Mouse (Mus musculus): ENCODE data around the gene Usb1. TPM values are rescaled to one million over a fixed set of nuclear protein-coding genes. Genes with fewer than 3 reads are reported as not detected.

Gene Usb1
- total and polyA plus RNA-seq, 2 experiments: 6.7 to 20.0 TPM

GRCm38 (mm10) chr8:95315350-95315749 is 16.7 kb upstream of the Usb1 start:
- Histone ChIP-seq H3K4me1 (ENCODE audit: control insufficient read depth, insufficient read depth, low read length) (peaks cover under 1% of the 10 kb centered on the region; the same call in 1 of the 2 replicates), H3K27ac (replicated peaks; ENCODE audit: insufficient read depth, low read depth, low read length) (no peak overlapping the region), H3K4me3 (ENCODE audit: insufficient read depth, low read depth, low read length) (no peak overlapping the region), H3K27me3 (ENCODE audit: control insufficient read depth, insufficient read depth, low read length) (no peaks in the 10 kb centered on the region), H3K36me3 (ENCODE audit: control insufficient read depth, insufficient read depth, low read length) (no peaks in the 10 kb centered on the region), H3K9ac (ENCODE audit: low read depth, low read length) (no peak overlapping the region), H3K79me2 (ENCODE audit: control insufficient read depth, insufficient read depth, low read length) (no peaks in the 10 kb centered on the region)
- 97% methylated on average over 1 of the region's 1 CpGs for WGBS
- no peak for DNase-seq (ENCODE audit: extremely low read depth, low read depth, low spot score)
- TF ChIP-seq CTCF (IDR thresholded peaks at IDR 0.05; ENCODE audit: low read depth, low read length) (no peak), POLR2A (IDR thresholded peaks at IDR 0.05; ENCODE audit: extremely low read depth, insufficient read depth, low read length) (no peak)

- Histone ChIP-seq H3K4me1 (ENCODE audit: control insufficient read depth, insufficient read depth, low read length) (peaks cover 4% of the 10 kb centered on the region; the same call in 1 of the 2 replicates), H3K27me3 (ENCODE audit: control insufficient read depth, insufficient read depth, low read length) (no peaks in the 10 kb centered on the region), H3K9ac (ENCODE audit: low read depth, low read length) (peak overlapping the region; percentile 14; the same call in 1 of the 2 replicates), H3K36me3 (ENCODE audit: control insufficient read depth, insufficient read depth, low read length) (no peaks in the 10 kb centered on the region), H3K27ac (replicated peaks; ENCODE audit: insufficient read depth, low read depth, low read length) (no peak overlapping the region), H3K4me3 (ENCODE audit: insufficient read depth, low read depth, low read length) (peak overlapping the region; percentile 40; the same call in 1 of the 2 replicates), H3K79me2 (ENCODE audit: control insufficient read depth, insufficient read depth, low read length) (no peaks in the 10 kb centered on the region)
- WGBS: 7% methylated on average over 41 of the region's 41 CpGs
- peak; percentile 56 for DNase-seq (ENCODE audit: extremely low read depth, low read depth, low spot score)
- TF ChIP-seq POLR2A (IDR thresholded peaks at IDR 0.05; ENCODE audit: extremely low read depth, insufficient read depth, low read length) (no peak), CTCF (IDR thresholded peaks at IDR 0.05; ENCODE audit: low read depth, low read length) (peak; percentile 55)
Measured at GRCm38 (mm10) chr8:95320224-95321139, 11.6 kb upstream of the Usb1 start.

GRCm38 (mm10) chr8:95323201-95323600 is 8.9 kb upstream of the Usb1 start:
- 71% methylated on average over 3 of the region's 3 CpGs for WGBS
- DNase-seq (ENCODE audit: extremely low read depth, low read depth, low spot score): no peak
- Histone ChIP-seq H3K4me1 (ENCODE audit: control insufficient read depth, insufficient read depth, low read length) (peaks cover 6% of the 10 kb centered on the region), H3K27ac (replicated peaks; ENCODE audit: insufficient read depth, low read depth, low read length) (0 out of 2 replicates have a peak overlapping the region, but pooled peaks have one; percentile 19), H3K79me2 (ENCODE audit: control insufficient read depth, insufficient read depth, low read length) (peaks cover 7% of the 10 kb centered on the region; the same call in 1 of the 2 replicates), H3K27me3 (ENCODE audit: control insufficient read depth, insufficient read depth, low read length) (no peaks in the 10 kb centered on the region), H3K9ac (ENCODE audit: low read depth, low read length) (no peak overlapping the region), H3K36me3 (ENCODE audit: control insufficient read depth, insufficient read depth, low read length) (peaks cover under 1% of the 10 kb centered on the region; the same call in 1 of the 2 replicates), H3K4me3 (ENCODE audit: insufficient read depth, low read depth, low read length) (no peak overlapping the region)
- TF ChIP-seq POLR2A (IDR thresholded peaks at IDR 0.05; ENCODE audit: extremely low read depth, insufficient read depth, low read length): no peak
- TF ChIP-seq CTCF (IDR thresholded peaks at IDR 0.05; ENCODE audit: low read depth, low read length): no peak

- Histone ChIP-seq H3K79me2 (ENCODE audit: control insufficient read depth, insufficient read depth, low read length) (peaks cover 18% of the 10 kb centered on the region; the same call in 1 of the 2 replicates), H3K27me3 (ENCODE audit: control insufficient read depth, insufficient read depth, low read length) (no peaks in the 10 kb centered on the region), H3K4me3 (ENCODE audit: insufficient read depth, low read depth, low read length) (no peak overlapping the region), H3K9ac (ENCODE audit: low read depth, low read length) (no peak overlapping the region), H3K36me3 (ENCODE audit: control insufficient read depth, insufficient read depth, low read length) (peaks cover 3% of the 10 kb centered on the region; the same call in 1 of the 2 replicates), H3K27ac (replicated peaks; ENCODE audit: insufficient read depth, low read depth, low read length) (no peak overlapping the region), H3K4me1 (ENCODE audit: control insufficient read depth, insufficient read depth, low read length) (peaks cover 6% of the 10 kb centered on the region)
- 58% methylated on average over 5 of the region's 5 CpGs for WGBS
- no peak for TF ChIP-seq CTCF (IDR thresholded peaks at IDR 0.05; ENCODE audit: low read depth, low read length)
- no peak for TF ChIP-seq POLR2A (IDR thresholded peaks at IDR 0.05; ENCODE audit: extremely low read depth, insufficient read depth, low read length)
- DNase-seq (ENCODE audit: extremely low read depth, low read depth, low spot score): no peak
Measured at GRCm38 (mm10) chr8:95324646-95325045, 7.4 kb upstream of the Usb1 start.

- DNase-seq (ENCODE audit: extremely low read depth, low read depth, low spot score): no peak
- WGBS: 76% methylated on average over 5 of the region's 5 CpGs
- Histone ChIP-seq H3K9ac (ENCODE audit: low read depth, low read length) (no peak overlapping the region), H3K27ac (replicated peaks; ENCODE audit: insufficient read depth, low read depth, low read length) (no peak overlapping the region), H3K27me3 (ENCODE audit: control insufficient read depth, insufficient read depth, low read length) (no peaks in the 10 kb centered on the region), H3K79me2 (ENCODE audit: control insufficient read depth, insufficient read depth, low read length) (peaks cover 18% of the 10 kb centered on the region; the same call in 1 of the 2 replicates), H3K4me1 (ENCODE audit: control insufficient read depth, insufficient read depth, low read length) (peaks cover 6% of the 10 kb centered on the region), H3K36me3 (ENCODE audit: control insufficient read depth, insufficient read depth, low read length) (peaks cover 3% of the 10 kb centered on the region; the same call in 1 of the 2 replicates), H3K4me3 (ENCODE audit: insufficient read depth, low read depth, low read length) (no peak overlapping the region)
- no peak for TF ChIP-seq CTCF (IDR thresholded peaks at IDR 0.05; ENCODE audit: low read depth, low read length)
- no peak for TF ChIP-seq POLR2A (IDR thresholded peaks at IDR 0.05; ENCODE audit: extremely low read depth, insufficient read depth, low read length)
Measured at GRCm38 (mm10) chr8:95326822-95327221, 5.3 kb upstream of the Usb1 start.
